Mouse (Mus musculus) small intestine, adult 2 months (tissue): ENCODE data around the gene Golga2.

Experiments
- CTCF ChIP-seq: fragments of 200-500 bp; IDR thresholded peaks from 2 replicates; pipeline ENCODE4 v1.5.1; 2012; ENCODE audit warnings: low read depth, mild to moderate bottlenecking, control low read depth, inconsistent platforms, low read length, moderate library complexity, mixed read lengths; ENCODE audit not compliant: insufficient replicate concordance, insufficient read length; ENCODE audit errors: extremely low read depth
- POLR2A ChIP-seq: fragments of 200-500 bp; IDR thresholded peaks from 2 replicates; pipeline ENCODE4 v1.6.1; 2012; ENCODE audit warnings: low read depth, mild to moderate bottlenecking, control low read depth, inconsistent platforms, low read length, moderate library complexity

- no peak for TF ChIP-seq CTCF
- no peak for TF ChIP-seq POLR2A
Measured at GRCm38 (mm10) chr2:32288371-32288931, 1.3 kb downstream of the Golga2 start.
